Mouse (Mus musculus) E14TG2a.4 (cell line): ENCODE data around the gene Dnph1.

Experiments
- NANOG ChIP-seq: IDR thresholded peaks from 2 replicates; pipeline ENCODE4 v1.6.1; 2014; ENCODE audit warnings: borderline replicate concordance, low read length, mixed read lengths
- POU5F1 ChIP-seq: IDR thresholded peaks from 2 replicates; pipeline ENCODE4 v1.6.1; 2014; ENCODE audit warnings: low read length, borderline replicate concordance

DNA sequence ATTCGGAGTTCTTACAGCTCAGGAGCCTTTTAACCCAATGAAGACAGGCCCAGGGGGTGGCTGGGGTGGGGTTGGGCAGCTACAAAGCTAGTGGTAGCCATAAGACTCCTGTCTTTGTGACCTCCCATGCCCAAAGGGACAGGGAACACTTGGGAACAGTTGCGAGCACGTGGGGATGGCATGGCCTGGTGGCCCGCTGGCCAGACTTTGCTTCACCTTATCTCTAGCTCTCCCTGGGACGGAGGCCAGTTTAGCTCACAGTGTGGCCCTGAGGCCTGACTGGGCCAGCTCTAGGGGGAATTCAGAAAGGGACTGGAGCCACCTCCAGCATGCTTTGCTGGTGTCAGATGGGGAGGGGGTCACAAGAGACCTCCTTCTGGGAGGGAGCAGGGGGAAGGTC, 34.3 kb upstream of the Dnph1 start:
- TF ChIP-seq POU5F1: no peak
- TF ChIP-seq NANOG: no peak
